Mouse (Mus musculus) liver, postnatal 0 days (tissue): Measurements from ENCODE around the gene Smyd3. TPM values are rescaled to one million over a fixed set of nuclear protein-coding genes. Genes with fewer than 3 reads are reported as not detected.
A peak's percentile ranks its signal among the peaks of the same experiment; 100 is the strongest.

Source experiments
- ATAC-seq: fragments of 200-750 bp; cut with Nextera tagmentation; 2 replicates; pipeline ENCODE4 v1.8.0; 2017; ENCODE audit warnings: mild to moderate bottlenecking, moderate library complexity
- DNase-seq: peaks from one replicate; pipeline ENCODE4 v3.0.0-alpha.2; 2016
- H3K27ac ChIP-seq: fragments of 300-500 bp; sonication (generic); 2 replicates; pipeline ENCODE4 v1.5.1; 2014; ENCODE audit warnings: antibody characterized with exemption, moderate library complexity, mild to moderate bottlenecking, low read depth
- H3K27me3 ChIP-seq: fragments of 300-500 bp; sonication (generic); 2 replicates; pipeline ENCODE4 v1.6.1; 2014; ENCODE audit warnings: low read length, control low read depth, mixed read lengths; ENCODE audit not compliant: insufficient read depth
- H3K36me3 ChIP-seq: fragments of 300-500 bp; sonication (generic); replicated peaks from 2 replicates; pipeline ENCODE4 v1.6.1; 2014; ENCODE audit warnings: mild to moderate bottlenecking, control low read depth, low read length, moderate library complexity, mixed read lengths; ENCODE audit not compliant: insufficient read depth
- H3K4me1 ChIP-seq: fragments of 300-500 bp; sonication (generic); 2 replicates; pipeline ENCODE4 v1.6.1; 2014; ENCODE audit warnings: antibody characterized with exemption, mild to moderate bottlenecking, control low read depth; ENCODE audit not compliant: insufficient read depth
- H3K4me2 ChIP-seq: fragments of 300-500 bp; sonication (generic); 2 replicates; pipeline ENCODE4 v1.6.1; 2014; ENCODE audit warnings: low read depth, mild to moderate bottlenecking, low read length, moderate library complexity, mixed read lengths
- H3K4me3 ChIP-seq: fragments of 300-500 bp; sonication (generic); 2 replicates; pipeline ENCODE4 v1.5.1; 2014; ENCODE audit warnings: low read depth, low read length
- H3K9ac ChIP-seq: fragments of 300-500 bp; sonication (generic); replicated peaks from 2 replicates; pipeline ENCODE4 v1.6.1; 2014; ENCODE audit warnings: mild to moderate bottlenecking, moderate library complexity
- H3K9me3 ChIP-seq: fragments of 300-500 bp; sonication (generic); 2 replicates; pipeline ENCODE4 v1.6.1; 2016; ENCODE audit warnings: mild to moderate bottlenecking, control low read depth, low read length, mixed read lengths
- CTCF ChIP-seq: sonication (generic); IDR thresholded peaks from 2 replicates; pipeline ENCODE4 v1.5.1; 2016; ENCODE audit warnings: antibody characterized with exemption, low read depth
- EP300 ChIP-seq: IDR thresholded peaks from 2 replicates; pipeline ENCODE4 v1.6.1; 2016; ENCODE audit warnings: antibody characterized with exemption, low read depth, mild to moderate bottlenecking
- WGBS: fragments of 180-500 bp; shearing (Covaris S2); extraction: QIAGEN DNeasy Blood & Tissue Kit; methylation state at CpG from one replicate; pipeline ENCODE4 v1.1.7; 2014; ENCODE audit not compliant: insufficient replicate concordance; 5-methylcytosine and 5-hydroxymethylcytosine counted together
- polyA plus RNA-seq: library from polyadenylated mRNA; unstranded; fragments of >200 nt; fragmentation: Nextera tagmentation; extraction: Ambion mirVana; gene quantifications from 2 replicates; pipeline ENCODE4 v1.2.1, GENCODE M21; 2015

Smyd3 gene
- polyA plus RNA-seq, 1 experiment from 2014 or later, result 5.1 TPM

- 30% methylated on average over 3 of the region's 3 CpGs for WGBS
- no peak overlapping the region for H3K27ac ChIP-seq
- ATAC-seq, result peak; percentile 62
Observed at GRCm38 (mm10) chr1:179142177-179142576, 375.7 kb downstream of the Smyd3 start.

GRCm38 (mm10) chr1:179141071-179141650 lies 376.7 kb downstream of the Smyd3 start:
- Histone ChIP-seq H3K27ac (no peak overlapping the region), H3K9me3 (no peaks in the 10 kb centered on the region), H3K36me3 (no peaks in the 10 kb centered on the region), H3K9ac (no peak overlapping the region), H3K4me3 (no peak overlapping the region), H3K27me3 (no peaks in the 10 kb centered on the region), H3K4me2 (no peak overlapping the region), H3K4me1 (no peaks in the 10 kb centered on the region)
- TF ChIP-seq EP300 (no peak), CTCF (no peak)
- 81% methylated on average over 12 of the region's 12 CpGs for WGBS
- ATAC-seq (no peak), DNase-seq (no peak)

More at GRCm38 (mm10) chr1:179142177-179142576, 375.7 kb downstream of the Smyd3 start:
- no peaks in the 10 kb centered on the region for H3K4me1 ChIP-seq
- no peaks in the 10 kb centered on the region for H3K9me3 ChIP-seq
- peak; percentile 59 for DNase-seq
- no peaks in the 10 kb centered on the region for H3K27me3 ChIP-seq
- no peak overlapping the region for H3K4me2 ChIP-seq
- no peak overlapping the region for H3K9ac ChIP-seq
- peak; percentile 78 for TF ChIP-seq CTCF
- TF ChIP-seq EP300, result no peak
- H3K36me3 ChIP-seq, result no peaks in the 10 kb centered on the region
- no peak overlapping the region for H3K4me3 ChIP-seq

GRCm38 (mm10) chr1:179137145-179137477 lies 380.7 kb downstream of the Smyd3 start:
- Histone ChIP-seq H3K27ac (no peak overlapping the region), H3K9ac (no peak overlapping the region), H3K4me2 (no peak overlapping the region), H3K9me3 (peaks cover 5% of the 10 kb centered on the region; the same call in 1 of the 2 replicates), H3K27me3 (no peaks in the 10 kb centered on the region), H3K4me1 (no peaks in the 10 kb centered on the region), H3K4me3 (no peak overlapping the region), H3K36me3 (no peaks in the 10 kb centered on the region)
- WGBS, result 64% methylated on average over 3 of the region's 3 CpGs
- ATAC-seq (no peak), DNase-seq (no peak)
- TF ChIP-seq EP300 (no peak), CTCF (peak; percentile 26; the same call in 1 of the 2 replicates)

- 74% methylated on average over 14 of the region's 14 CpGs for WGBS
- DNase-seq, result peak; percentile 27
- no peak for ATAC-seq
- Histone ChIP-seq H3K4me2 (no peak overlapping the region), H3K4me3 (no peak overlapping the region), H3K27me3 (no peaks in the 10 kb centered on the region), H3K4me1 (no peaks in the 10 kb centered on the region), H3K27ac (no peak overlapping the region), H3K9me3 (peaks cover 5% of the 10 kb centered on the region; the same call in 1 of the 2 replicates), H3K36me3 (no peaks in the 10 kb centered on the region), H3K9ac (no peak overlapping the region)
- TF ChIP-seq CTCF (no peak), EP300 (no peak)
Observed at GRCm38 (mm10) chr1:179136461-179137144, 381.2 kb downstream of the Smyd3 start.

GRCm38 (mm10) chr1:179129995-179130394 lies 387.8 kb downstream of the Smyd3 start:
- peaks cover 5% of the 10 kb centered on the region; the same call in 1 of the 2 replicates for H3K9me3 ChIP-seq
- no peaks in the 10 kb centered on the region for H3K4me1 ChIP-seq
- no peak for ATAC-seq
- no peak for DNase-seq
- H3K27me3 ChIP-seq, result no peaks in the 10 kb centered on the region
- H3K4me2 ChIP-seq, result no peak overlapping the region
- no peak overlapping the region for H3K9ac ChIP-seq
- H3K27ac ChIP-seq, result no peak overlapping the region
- no peak for TF ChIP-seq CTCF
- no peak for TF ChIP-seq EP300
- WGBS, result 83% methylated on average over 5 of the region's 5 CpGs
- H3K4me3 ChIP-seq, result no peak overlapping the region
- H3K36me3 ChIP-seq, result no peaks in the 10 kb centered on the region

GRCm38 (mm10) chr1:179126287-179126686 lies 391.6 kb downstream of the Smyd3 start:
- DNase-seq (no peak), ATAC-seq (no peak)
- WGBS, result 56% methylated on average over 3 of the region's 3 CpGs
- H3K27me3 ChIP-seq, result no peaks in the 10 kb centered on the region
- TF ChIP-seq EP300 (no peak), CTCF (no peak)
- H3K9me3 ChIP-seq, result no peaks in the 10 kb centered on the region
- H3K4me2 ChIP-seq, result no peak overlapping the region
- H3K4me3 ChIP-seq, result no peak overlapping the region
- H3K36me3 ChIP-seq, result no peaks in the 10 kb centered on the region
- no peak overlapping the region for H3K27ac ChIP-seq
- no peaks in the 10 kb centered on the region for H3K4me1 ChIP-seq
- no peak overlapping the region for H3K9ac ChIP-seq
